Mouse (Mus musculus) MEL (cell line): Measurements from ENCODE around the gene Rad50. TPM values are rescaled to one million over a fixed set of nuclear protein-coding genes. Genes with fewer than 3 reads are reported as not detected.

ENCODE experiments used
- DNase-seq: peaks from one replicate; pipeline ENCODE4 v3.0.0; 2011; ENCODE audit warnings: low read depth, low spot score
- H3K27ac ChIP-seq: 2 replicates; pipeline ENCODE4 v1.5.1; 2012; ENCODE audit warnings: low read depth, mild to moderate bottlenecking, control low read depth, low read length, moderate library complexity; ENCODE audit not compliant: control insufficient read depth
- H3K27me3 ChIP-seq, 2 experiments: fragments of 150-350 bp in 1 of 2; sonication (generic) in 1 of 2; 2 replicates each; pipeline ENCODE4 v1.6.1; 2012; ENCODE audit warnings: low read length in 2 of 2, mild to moderate bottlenecking in 2 of 2, improper control_type of control experiment in 1 of 2, moderate library complexity in 1 of 2; ENCODE audit not compliant: insufficient read depth in 2 of 2, control insufficient read depth in 1 of 2
- H3K36me3 ChIP-seq, 2 experiments: 2 replicates each; pipeline ENCODE4 v1.6.1; 2012 to 2014; ENCODE audit warnings: low read length in 2 of 2, improper control_type of control experiment in 1 of 2, inconsistent platforms in 1 of 2, mild to moderate bottlenecking in 1 of 2; ENCODE audit not compliant: insufficient read depth in 2 of 2, control insufficient read depth in 1 of 2
- H3K4me1 ChIP-seq, 2 experiments: fragments of 150-350 bp in 1 of 2; sonication (generic) in 1 of 2; 2 replicates each; pipeline ENCODE4 v1.6.1; 2012; ENCODE audit warnings: low read length in 2 of 2, improper control_type of control experiment in 1 of 2, mild to moderate bottlenecking in 1 of 2; ENCODE audit not compliant: insufficient read depth in 2 of 2, control insufficient read depth in 1 of 2
- H3K4me3 ChIP-seq, 2 experiments: fragments of 150-350 bp in 1 of 2; sonication (generic) in 1 of 2; 2 replicates each; pipeline ENCODE4 v1.5.1; 2012; ENCODE audit warnings: low read depth in 2 of 2, low read length in 2 of 2, mild to moderate bottlenecking in 2 of 2, moderate library complexity in 2 of 2, control low read depth in 1 of 2, improper control_type of control experiment in 1 of 2; ENCODE audit not compliant: control insufficient read depth in 1 of 2, insufficient read depth in 1 of 2
- H3K79me2 ChIP-seq: 2 replicates; pipeline ENCODE4 v1.6.1; 2012; ENCODE audit warnings: mild to moderate bottlenecking, low read length, moderate library complexity; ENCODE audit not compliant: control insufficient read depth, poor library complexity, insufficient read depth
- H3K9ac ChIP-seq: 2 replicates; pipeline ENCODE4 v1.6.1; 2012; ENCODE audit warnings: low read depth, mild to moderate bottlenecking, control low read depth, low read length, moderate library complexity; ENCODE audit not compliant: control insufficient read depth, poor library complexity, severe bottlenecking
- H3K9me3 ChIP-seq: fragments of 150-350 bp; sonication (generic); replicated peaks from 2 replicates; pipeline ENCODE4 v1.6.1; 2012; ENCODE audit warnings: mild to moderate bottlenecking, low read length, improper control_type of control experiment, moderate library complexity; ENCODE audit not compliant: insufficient read depth
- CHD1 ChIP-seq: IDR thresholded peaks from 2 replicates; pipeline ENCODE4 v1.6.1; 2012; ENCODE audit warnings: low read depth, mild to moderate bottlenecking, inconsistent platforms, low read length, improper control_type of control experiment
- CHD2 ChIP-seq: IDR thresholded peaks from 2 replicates; pipeline ENCODE4 v1.6.1; 2011; ENCODE audit warnings: low read length, improper control_type of control experiment
- CTCF ChIP-seq, 3 experiments: IDR thresholded peaks in 2 of 3; conservative IDR thresholded peaks in 1 of 3; 2 replicates each; pipeline ENCODE4 v1.5.1; 2011 to 2012; ENCODE audit warnings: low read length in 3 of 3, low read depth in 2 of 3, mild to moderate bottlenecking in 2 of 3, improper control_type of control experiment in 1 of 3, inconsistent platforms in 1 of 3, mixed read lengths in 1 of 3, moderate library complexity in 1 of 3; ENCODE audit not compliant: control insufficient read depth in 1 of 3, insufficient read depth in 1 of 3, poor library complexity in 1 of 3, severe bottlenecking in 1 of 3
- EP300 ChIP-seq, 2 experiments: IDR thresholded peaks; 2 replicates each; pipeline ENCODE4 v1.6.1; 2011; ENCODE audit warnings: improper control_type of control experiment in 2 of 2, low read length in 2 of 2, low read depth in 1 of 2, mild to moderate bottlenecking in 1 of 2
- ETS1 ChIP-seq: IDR thresholded peaks from 2 replicates; pipeline ENCODE4 v1.6.1; 2012; ENCODE audit warnings: low read depth, mild to moderate bottlenecking, inconsistent platforms, low read length, improper control_type of control experiment, moderate library complexity
- GABPA ChIP-seq: IDR thresholded peaks from 2 replicates; pipeline ENCODE4 v1.6.1; 2012; ENCODE audit warnings: low read depth, mild to moderate bottlenecking, inconsistent platforms, low read length, improper control_type of control experiment, moderate library complexity
- JUND ChIP-seq: IDR thresholded peaks from 2 replicates; pipeline ENCODE4 v1.6.1; 2011; ENCODE audit warnings: low read depth, mild to moderate bottlenecking, improper control_type of control experiment, low read length
- KAT2A ChIP-seq: conservative IDR thresholded peaks from 2 replicates; pipeline ENCODE4 v1.6.1; 2012; ENCODE audit warnings: low read depth, low read length, improper control_type of control experiment, inconsistent platforms
- MAX ChIP-seq: IDR thresholded peaks from 2 replicates; pipeline ENCODE4 v1.6.1; 2011; ENCODE audit warnings: low read length, improper control_type of control experiment
- MXI1 ChIP-seq: IDR thresholded peaks from 2 replicates; pipeline ENCODE4 v1.6.1; 2011; ENCODE audit warnings: mild to moderate bottlenecking, low read depth, low read length, improper control_type of control experiment
- POLR2A ChIP-seq, 2 experiments: IDR thresholded peaks; 2 replicates each; pipeline ENCODE4 v1.6.1; 2011 to 2012; ENCODE audit warnings: low read length in 2 of 2, mild to moderate bottlenecking in 2 of 2, control low read depth in 1 of 2, improper control_type of control experiment in 1 of 2, low read depth in 1 of 2, moderate library complexity in 1 of 2; ENCODE audit not compliant: control insufficient read depth in 1 of 2, insufficient read depth in 1 of 2, poor library complexity in 1 of 2
- POLR2AphosphoS2 ChIP-seq: IDR thresholded peaks from 2 replicates; pipeline ENCODE4 v1.6.1; 2011; ENCODE audit warnings: low read length, improper control_type of control experiment
- POLR2AphosphoS5 ChIP-seq: IDR thresholded peaks from 2 replicates; pipeline ENCODE4 v1.6.1; 2012; ENCODE audit warnings: low read depth, borderline replicate concordance, mild to moderate bottlenecking, inconsistent platforms, low read length, moderate library complexity, mixed read lengths
- RAD21 ChIP-seq: IDR thresholded peaks from 2 replicates; pipeline ENCODE4 v1.6.1; 2011; ENCODE audit warnings: mild to moderate bottlenecking, low read depth, low read length, improper control_type of control experiment
- SMC3 ChIP-seq: IDR thresholded peaks from 2 replicates; pipeline ENCODE4 v1.6.1; 2011; ENCODE audit warnings: low read depth, low read length, improper control_type of control experiment
- TBP ChIP-seq: IDR thresholded peaks from 2 replicates; pipeline ENCODE4 v1.8.0; 2011; ENCODE audit warnings: low read depth, low read length, improper control_type of control experiment
- USF2 ChIP-seq, 2 experiments: IDR thresholded peaks; 2 replicates each; pipeline ENCODE4 v1.6.1; 2011 to 2012; ENCODE audit warnings: improper control_type of control experiment in 2 of 2, low read length in 2 of 2, borderline replicate concordance in 1 of 2, inconsistent platforms in 1 of 2, low read depth in 1 of 2, mild to moderate bottlenecking in 1 of 2; ENCODE audit not compliant: insufficient read depth in 1 of 2
- ZC3H11A ChIP-seq: IDR thresholded peaks from 2 replicates; pipeline ENCODE4 v1.6.1; 2012; ENCODE audit warnings: low read depth, mild to moderate bottlenecking, inconsistent platforms, low read length, improper control_type of control experiment
- polyA plus RNA-seq, 2 experiments: library from polyadenylated mRNA; stranded (reverse) in 1 of 2; unstranded in 1 of 2; fragments of >175 nt in 1 of 2; fragments of >200 nt in 1 of 2; gene quantifications; 2 replicates each; pipeline versions ENCODE4 v1.2.1 to v1.2.4; 2012; ENCODE audit warnings: low replicate concordance in 2 of 2, low read depth in 1 of 2; ENCODE audit not compliant: insufficient read length in 2 of 2, insufficient read depth in 1 of 2, missing spikeins in 1 of 2
- total RNA-seq: library from RNA; depleted of rRNA; stranded (reverse); fragments of 300-350 nt; gene quantifications from 2 replicates; pipeline ENCODE4 v1.2.3, GENCODE M21; 2012

Gene Rad50
- total and polyA plus RNA-seq, 3 experiments: 32.6 to 447 (median 44.6) TPM

DNA sequence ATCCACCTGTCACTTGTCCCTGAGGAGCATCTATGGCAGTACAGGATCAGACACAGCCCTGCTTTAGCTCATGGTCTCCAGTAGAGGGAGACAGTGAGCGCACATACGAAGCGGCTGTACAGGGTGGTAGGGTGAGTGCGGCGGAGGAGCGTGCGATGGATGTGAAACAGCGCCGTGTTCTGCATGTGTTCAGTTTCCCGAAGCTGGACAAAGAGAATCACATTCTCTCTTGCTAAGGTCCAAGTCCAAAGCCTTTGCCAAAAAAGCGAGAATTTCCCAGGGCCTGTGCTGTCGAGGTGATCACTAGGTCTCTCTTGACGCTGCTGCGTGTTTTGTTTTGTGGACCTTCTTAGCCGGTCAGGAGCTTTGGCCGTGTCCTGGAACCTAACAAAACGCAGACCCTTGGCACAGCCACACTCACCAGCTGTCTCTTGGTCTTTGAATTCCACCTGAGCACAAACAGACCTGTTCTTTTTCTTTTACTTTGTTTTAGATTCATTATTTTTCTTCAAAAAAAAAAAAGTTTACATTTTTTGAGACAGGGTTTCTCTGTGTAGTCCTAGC, 28.6 kb upstream of the Rad50 start (continued):
- TF ChIP-seq ETS1: peak; percentile 39; the same call in 1 of the 2 replicates
- TF ChIP-seq CHD1: peak; percentile 80; the same call in 1 of the 2 replicates
- TF ChIP-seq JUND: no peak
- TF ChIP-seq POLR2AphosphoS2: no peak
- TF ChIP-seq POLR2AphosphoS5: no peak
- TF ChIP-seq CHD2: no peak
- TF ChIP-seq CTCF (IDR thresholded peaks at IDR 0.05 in 2 of 3, conservative IDR thresholded peaks at IDR 0.05 in 1 of 3; ENCODE audit: control insufficient read depth in 1 of 3, insufficient read depth in 1 of 3, low read depth in 2 of 3, low read length in 3 of 3, poor library complexity in 1 of 3, severe bottlenecking in 1 of 3): peak; percentile 92 to 98 (median 98)
- TF ChIP-seq POLR2A (IDR thresholded peaks at IDR 0.05; ENCODE audit: control insufficient read depth in 1 of 2, insufficient read depth in 1 of 2, low read depth in 1 of 2, low read length in 2 of 2, poor library complexity in 1 of 2): no peak; a peak in 1 of 4 replicates
- no peak for TF ChIP-seq KAT2A
- TF ChIP-seq, all 39 proteins: peak for 16

DNA sequence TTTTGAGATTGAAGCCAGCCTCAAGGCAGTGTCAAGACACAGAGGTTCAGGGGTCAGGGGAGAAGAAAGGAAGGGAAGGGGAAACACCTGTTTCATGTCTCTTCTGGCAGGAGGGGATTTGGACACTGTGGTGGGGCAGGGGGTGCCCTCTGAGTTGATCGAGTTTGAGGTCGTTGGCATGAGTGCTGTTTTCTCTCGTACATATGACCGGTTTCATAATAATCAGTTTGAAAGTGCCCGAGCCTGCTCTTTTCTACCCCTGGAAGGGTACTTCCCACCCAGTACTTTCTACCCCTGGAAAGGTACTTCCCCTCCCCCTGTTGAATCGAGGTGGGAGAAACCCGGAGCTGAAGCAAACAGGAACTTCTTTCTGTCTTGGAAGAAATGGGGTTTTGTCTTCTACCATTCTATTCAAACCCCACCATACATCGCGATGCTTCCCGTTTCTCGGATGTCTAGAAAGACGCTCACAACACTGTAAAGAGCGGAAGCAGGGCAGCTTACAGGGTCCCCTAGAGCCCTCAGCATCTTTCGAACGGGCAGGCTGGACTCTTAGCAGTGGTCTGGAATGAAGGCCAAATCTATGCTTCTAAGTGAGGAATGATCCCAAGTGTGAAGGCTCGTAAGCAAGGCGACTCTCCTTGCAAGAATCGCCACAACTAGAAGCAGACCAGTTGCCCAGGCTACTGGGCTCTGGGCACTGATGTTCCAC, 28.0 kb upstream of the Rad50 start:
- Histone ChIP-seq H3K79me2 (no peaks in the 10 kb centered on the region; the same call in 1 of the 2 replicates), H3K9me3 (no peaks in the 10 kb centered on the region), H3K27ac (peak overlapping the region; percentile 59), H3K4me3 (peak overlapping the region; percentile 63 to 64), H3K9ac (peak overlapping the region; percentile 73), H3K4me1 (peaks cover 6 to 38% of the 10 kb centered on the region in 2 experiments), H3K36me3 (peaks cover 0 to 40% of the 10 kb centered on the region in 2 experiments; a peak in 2 of 4 replicates), H3K27me3 (0 out of 4 replicates have a peak, but pooled peaks cover 0 to 3% of the 10 kb centered on the region in 2 experiments)
- peak; percentile 89 for DNase-seq
- TF ChIP-seq TBP: peak; percentile 83
- TF ChIP-seq MAX: 0 out of 2 replicates have a peak, but pooled peaks have one; percentile 11
- TF ChIP-seq EP300 (IDR thresholded peaks at IDR 0.05; ENCODE audit: low read depth in 1 of 2, low read length in 2 of 2): no peak
- TF ChIP-seq POLR2A (IDR thresholded peaks at IDR 0.05; ENCODE audit: control insufficient read depth in 1 of 2, insufficient read depth in 1 of 2, low read depth in 1 of 2, low read length in 2 of 2, poor library complexity in 1 of 2): peak in 1 of 2 experiments; percentile 66; a peak in 2 of 4 replicates
- no peak for TF ChIP-seq GABPA
- TF ChIP-seq JUND: 0 out of 2 replicates have a peak, but pooled peaks have one; percentile 47
- peak; percentile 65 for TF ChIP-seq CHD2

DNA sequence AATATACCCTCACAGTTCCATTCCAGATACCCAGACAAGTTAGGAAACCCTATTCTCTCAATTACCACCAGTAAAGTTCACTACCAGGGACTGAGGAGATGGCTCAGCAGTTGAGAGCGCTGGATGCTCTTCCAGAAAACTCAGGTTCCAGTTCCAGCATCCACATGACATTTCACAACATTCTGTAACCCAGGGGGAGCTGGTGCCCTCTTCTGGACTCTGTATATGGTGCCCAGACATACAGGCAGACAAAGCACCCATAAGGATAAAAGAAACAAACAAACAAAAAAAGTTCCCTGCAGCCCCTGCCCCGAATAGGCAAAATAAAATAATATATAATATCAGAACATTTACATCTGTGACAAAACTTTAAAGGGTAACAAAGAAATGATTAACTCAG, 27.3 kb upstream of the Rad50 start:
- peak; percentile 66 for DNase-seq
- Histone ChIP-seq H3K9ac (peak overlapping the region; percentile 73), H3K4me3 (peak overlapping the region; percentile 63 to 64)

More for the DNA sequence above, 27.3 kb upstream of the Rad50 start:
- Histone ChIP-seq H3K27ac (peak overlapping the region; percentile 59), H3K27me3 (no peaks in the 10 kb centered on the region), H3K79me2 (no peaks in the 10 kb centered on the region; the same call in 1 of the 2 replicates), H3K4me1 (peaks cover 6 to 38% of the 10 kb centered on the region in 2 experiments), H3K36me3 (peaks cover 0 to 40% of the 10 kb centered on the region in 2 experiments; a peak in 2 of 4 replicates), H3K9me3 (no peaks in the 10 kb centered on the region)
- TF ChIP-seq ETS1 (no peak), MXI1 (peak; percentile 40; the same call in 1 of the 2 replicates), CTCF (IDR thresholded peaks at IDR 0.05 in 2 of 3, conservative IDR thresholded peaks at IDR 0.05 in 1 of 3; ENCODE audit: control insufficient read depth in 1 of 3, insufficient read depth in 1 of 3, low read depth in 2 of 3, low read length in 3 of 3, poor library complexity in 1 of 3, severe bottlenecking in 1 of 3) (peak; percentile 14 to 66 (median 46); a peak in 4 of 6 replicates), USF2 (IDR thresholded peaks at IDR 0.05; ENCODE audit: borderline replicate concordance in 1 of 2, insufficient read depth in 1 of 2, low read depth in 1 of 2, low read length in 2 of 2) (no peak), ZC3H11A (peak; percentile 41), RAD21 (peak; percentile 52), TBP (no peak), SMC3 (peak; percentile 55)
